Mouse (Mus musculus) G1E (cell line): ENCODE data around the gene Klhl15. TPM values are rescaled to one million over a fixed set of nuclear protein-coding genes. Genes with fewer than 3 reads are reported as not detected.
"Not testable (repeated sequence)": the region's sequence is repeated elsewhere in the genome, so short reads cannot be mapped to it uniquely, and the experiment has no call there.

ENCODE experiments used
- ATAC-seq: 2 replicates; pipeline ENCODE4 v1.8.0; 2016; ENCODE audit warnings: mild to moderate bottlenecking; ENCODE audit not compliant: insufficient number of reproducible peaks, poor library complexity, low FRiP score, severe bottlenecking; ENCODE audit errors: extremely low read depth
- DNase-seq: peaks from one replicate; pipeline ENCODE4 v3.0.0; 2012; ENCODE audit warnings: low spot score
- H3K27me3 ChIP-seq: 2 replicates; pipeline ENCODE4 v1.6.1; 2012; ENCODE audit warnings: mild to moderate bottlenecking, low read length, inconsistent platforms; ENCODE audit not compliant: insufficient read depth
- H3K36me3 ChIP-seq: replicated peaks from 2 replicates; pipeline ENCODE3; 2012; ENCODE audit warnings: mild to moderate bottlenecking, inconsistent platforms
- H3K4me1 ChIP-seq: 2 replicates; pipeline ENCODE4 v1.6.1; 2012; ENCODE audit warnings: low read depth, low read length, inconsistent platforms, mixed read lengths; ENCODE audit not compliant: insufficient read depth
- H3K4me3 ChIP-seq: 2 replicates; pipeline ENCODE4 v1.5.1; 2012; ENCODE audit warnings: low read depth, mild to moderate bottlenecking, inconsistent platforms, low read length, moderate library complexity, mixed read lengths
- H3K9me3 ChIP-seq: replicated peaks from 2 replicates; pipeline ENCODE4 v1.6.1; 2012; ENCODE audit warnings: inconsistent platforms
- CTCF ChIP-seq: IDR thresholded peaks from 2 replicates; pipeline ENCODE4 v1.5.1; 2012; ENCODE audit warnings: low read depth, low read length, inconsistent platforms, mixed read lengths
- GATA1 ChIP-seq: IDR thresholded peaks from 2 replicates; pipeline ENCODE4 v1.6.1; 2012; ENCODE audit warnings: borderline replicate concordance, low read length, inconsistent platforms, mixed read lengths
- GATA2 ChIP-seq: IDR thresholded peaks from 2 replicates; pipeline ENCODE4 v1.6.1; 2012; ENCODE audit warnings: low read depth, low read length, inconsistent platforms, borderline replicate concordance
- POLR2AphosphoS5 ChIP-seq: IDR thresholded peaks from 2 replicates; pipeline ENCODE4 v1.6.1; 2012; ENCODE audit warnings: low read depth, low read length, inconsistent platforms; ENCODE audit not compliant: insufficient replicate concordance
- TAL1 ChIP-seq: conservative IDR thresholded peaks from 2 replicates; pipeline ENCODE4 v1.6.1; 2012; ENCODE audit warnings: low read depth, low read length, inconsistent platforms, mixed read lengths
- polyA plus RNA-seq: library from polyadenylated mRNA; stranded (reverse); fragments of >175 nt; gene quantifications from 2 replicates; pipeline ENCODE4 v1.2.3, GENCODE M21; 2012
- total RNA-seq, 2 experiments: library from RNA; stranded (forward) in 1 of 2; stranded (reverse) in 1 of 2; fragments of 200-1000 nt in 1 of 2; fragments of >200 nt in 1 of 2; fragmentation: Nextera tagmentation in 1 of 2; gene quantifications; 2 replicates each; pipeline ENCODE4 v1.2.3; 2014 to 2017

Gene Klhl15
- 22.3 and 28.5 TPM in 2 replicates for total RNA-seq (2014; fragmentation: Nextera tagmentation)
- total RNA-seq (2017): 14.8 and 18.7 TPM in 2 replicates
- polyA plus RNA-seq: 54.2 and 67.0 TPM in 2 replicates

GRCm38 (mm10) chrX:94234532-94235189, at the start of gene Klhl15:
Gene Klhl15 (plus strand): TSS chrX:94234599.
- DNase-seq: peak; percentile 72
- peak within 1 kb of the TSS; percentile 80 for H3K4me3 ChIP-seq
- H3K27me3 ChIP-seq: no peaks in the 10 kb centered on the region
- ATAC-seq: peak; percentile 83
- peaks cover 2% of the 10 kb centered on the region; the same call in 1 of the 2 replicates for H3K4me1 ChIP-seq
- TF ChIP-seq TAL1: no peak
- no peak for TF ChIP-seq GATA2
- TF ChIP-seq CTCF: no peak
- TF ChIP-seq POLR2AphosphoS5: no peak
- TF ChIP-seq GATA1: no peak
- peaks cover 10% of the 10 kb centered on the region for H3K36me3 ChIP-seq
- no peaks in the 10 kb centered on the region for H3K9me3 ChIP-seq

- TF ChIP-seq GATA2 (no peak), GATA1 (no peak), TAL1 (no peak), POLR2AphosphoS5 (no peak), CTCF (no peak)
- Histone ChIP-seq H3K9me3 (no peaks in the 10 kb centered on the region), H3K4me3 (no peak overlapping the region), H3K36me3 (no peaks in the 10 kb centered on the region), H3K27me3 (no peaks in the 10 kb centered on the region), H3K4me1 (no peaks in the 10 kb centered on the region; the same call in 1 of the 2 replicates)
- no peak for DNase-seq
- no peak for ATAC-seq
These were observed 49.2 kb upstream of the Klhl15 start for GRCm38 (mm10) chrX:94185156-94185555.

GRCm38 (mm10) chrX:94193901-94194300, 40.5 kb upstream of the Klhl15 start:
- not testable (repeated sequence) for H3K9me3 ChIP-seq, H3K4me1 ChIP-seq, H3K27me3 ChIP-seq, DNase-seq, H3K4me3 ChIP-seq
- ATAC-seq: 0 out of 2 replicates have a peak, but pooled peaks have one; percentile 22
- H3K36me3 ChIP-seq: peaks cover 68% of the 10 kb centered on the region
- TF ChIP-seq CTCF: 0 out of 2 replicates have a peak, but pooled peaks have one; percentile 9

GRCm38 (mm10) chrX:94197789-94198188, 36.6 kb upstream of the Klhl15 start:
- no peak for ATAC-seq
- H3K36me3 ChIP-seq: peaks cover 80% of the 10 kb centered on the region
- no peaks in the 10 kb centered on the region for H3K27me3 ChIP-seq
- H3K9me3 ChIP-seq: no peaks in the 10 kb centered on the region
- no peak for DNase-seq
- no peaks in the 10 kb centered on the region for H3K4me1 ChIP-seq
- TF ChIP-seq POLR2AphosphoS5 (no peak), TAL1 (no peak), GATA1 (no peak), GATA2 (no peak), CTCF (no peak)
- H3K4me3 ChIP-seq: no peak overlapping the region

- TF ChIP-seq CTCF (no peak), GATA2 (no peak), POLR2AphosphoS5 (no peak), TAL1 (no peak), GATA1 (no peak)
- H3K27me3 ChIP-seq: no peaks in the 10 kb centered on the region
- no peaks in the 10 kb centered on the region for H3K9me3 ChIP-seq
- peaks cover 32% of the 10 kb centered on the region for H3K36me3 ChIP-seq
- ATAC-seq: peak; percentile 30; the same call in 1 of the 2 replicates
- H3K4me3 ChIP-seq: peak overlapping the region; percentile 82
- no peak for DNase-seq
- H3K4me1 ChIP-seq: peaks cover 4% of the 10 kb centered on the region; the same call in 1 of the 2 replicates
These were observed 22.2 kb upstream of the Klhl15 start for GRCm38 (mm10) chrX:94212264-94212596.

- ATAC-seq: peak; percentile 76
- Histone ChIP-seq H3K27me3 (no peaks in the 10 kb centered on the region), H3K4me1 (peaks cover 4% of the 10 kb centered on the region; the same call in 1 of the 2 replicates), H3K9me3 (no peaks in the 10 kb centered on the region), H3K4me3 (peak within 1 kb of the TSS; percentile 82), H3K36me3 (peaks cover 27% of the 10 kb centered on the region)
- TF ChIP-seq GATA1 (no peak), TAL1 (no peak), GATA2 (no peak)
- peak; percentile 55 for DNase-seq
These were observed 21.6 kb upstream of the Klhl15 start, which contains the start of gene Eif2s3x for GRCm38 (mm10) chrX:94212597-94213321. Gene Eif2s3x (minus strand): TSS chrX:94212862.
